Mouse (Mus musculus): ENCODE measurements around the gene Fam205c. TPM values are rescaled to one million over a fixed set of nuclear protein-coding genes. Genes with fewer than 3 reads are reported as not detected.

The Fam205c gene
- polyA plus RNA-seq (2015; fragmentation: Nextera tagmentation; extraction: Ambion mirVana) = 0.18 TPM in 1 of 2 replicates, not detected in the other

- no peaks in the 10 kb centered on the region for H3K36me3 ChIP-seq
- no peak within 1 kb of the TSS for H3K27ac ChIP-seq
- H3K9me3 ChIP-seq (replicated peaks) = no peaks in the 10 kb centered on the region
- no peak within 1 kb of the TSS for H3K4me2 ChIP-seq
- no peak within 1 kb of the TSS for H3K9ac ChIP-seq
- no peak within 1 kb of the TSS for H3K4me3 ChIP-seq (replicated peaks)
- H3K4me1 ChIP-seq = no peaks in the 10 kb centered on the region
- H3K27me3 ChIP-seq = no peaks in the 10 kb centered on the region
- 88% methylated on average over 7 of the region's 7 CpGs for WGBS
- ATAC-seq (replicated peaks; ENCODE audit: low FRiP score) = no peak
Measured at GRCm38 (mm10) chr4:42874134-42874533, at the start of gene Fam205c. Gene Fam205c (minus strand): TSS chr4:42874234.

GRCm38 (mm10) chr4:42922461-42922860 is 48.4 kb upstream of the Fam205c start:
- ATAC-seq (replicated peaks; ENCODE audit: low FRiP score) = no peak
- Histone ChIP-seq H3K4me2 (no peak overlapping the region), H3K9me3 (replicated peaks) (no peaks in the 10 kb centered on the region), H3K27ac (no peak overlapping the region), H3K4me1 (peaks cover under 1% of the 10 kb centered on the region; the same call in 1 of the 2 replicates), H3K36me3 (no peaks in the 10 kb centered on the region), H3K27me3 (peaks cover 23% of the 10 kb centered on the region), H3K9ac (no peak overlapping the region), H3K4me3 (replicated peaks) (no peak overlapping the region)
- 77% methylated on average over 8 of the region's 8 CpGs for WGBS

- WGBS = 64% methylated on average over 6 of the region's 6 CpGs
- peaks cover 4% of the 10 kb centered on the region; the same call in 1 of the 2 replicates for H3K4me1 ChIP-seq
- peaks cover 27% of the 10 kb centered on the region for H3K27me3 ChIP-seq
- H3K9me3 ChIP-seq (replicated peaks) = no peaks in the 10 kb centered on the region
- no peak overlapping the region for H3K4me2 ChIP-seq
- H3K9ac ChIP-seq = no peak overlapping the region
- no peak overlapping the region for H3K4me3 ChIP-seq (replicated peaks)
- no peak overlapping the region for H3K27ac ChIP-seq
- no peaks in the 10 kb centered on the region for H3K36me3 ChIP-seq
- ATAC-seq (replicated peaks; ENCODE audit: low FRiP score) = no peak
Measured at GRCm38 (mm10) chr4:42922056-42922455, 48.0 kb upstream of the Fam205c start.

- 81% methylated on average over 2 of the region's 2 CpGs for WGBS
- H3K36me3 ChIP-seq = no peaks in the 10 kb centered on the region
- H3K4me3 ChIP-seq (replicated peaks) = no peak overlapping the region
- H3K9me3 ChIP-seq (replicated peaks) = no peaks in the 10 kb centered on the region
- no peak overlapping the region for H3K27ac ChIP-seq
- H3K27me3 ChIP-seq = peaks cover 32% of the 10 kb centered on the region
- H3K4me2 ChIP-seq = no peak overlapping the region
- no peak overlapping the region for H3K9ac ChIP-seq
- H3K4me1 ChIP-seq = peaks cover 7% of the 10 kb centered on the region
- ATAC-seq (replicated peaks; ENCODE audit: low FRiP score) = no peak
Measured at GRCm38 (mm10) chr4:42921536-42921935, 47.5 kb upstream of the Fam205c start.

GRCm38 (mm10) chr4:42920726-42921125 is 46.7 kb upstream of the Fam205c start:
- ATAC-seq (replicated peaks; ENCODE audit: low FRiP score) = no peak
- H3K36me3 ChIP-seq = no peaks in the 10 kb centered on the region
- H3K4me2 ChIP-seq = no peak overlapping the region
- no peaks in the 10 kb centered on the region for H3K9me3 ChIP-seq (replicated peaks)
- no peak overlapping the region for H3K4me3 ChIP-seq (replicated peaks)
- H3K27me3 ChIP-seq = peaks cover 40% of the 10 kb centered on the region
- 75% methylated on average over 9 of the region's 9 CpGs for WGBS
- peaks cover 9% of the 10 kb centered on the region for H3K4me1 ChIP-seq
- no peak overlapping the region for H3K9ac ChIP-seq
- H3K27ac ChIP-seq = no peak overlapping the region

GRCm38 (mm10) chr4:42917402-42917774 is 43.4 kb upstream of the Fam205c start:
- Histone ChIP-seq H3K4me1 (peaks cover 9% of the 10 kb centered on the region), H3K9me3 (replicated peaks) (no peaks in the 10 kb centered on the region), H3K4me3 (replicated peaks) (peak overlapping the region; percentile 69), H3K9ac (peak overlapping the region; percentile 61), H3K27me3 (peaks cover 62% of the 10 kb centered on the region), H3K27ac (no peak overlapping the region), H3K4me2 (peak overlapping the region; percentile 96), H3K36me3 (no peaks in the 10 kb centered on the region)
- 2% methylated on average over 21 of the region's 26 CpGs for WGBS
- no peak; the same call in 1 of the 2 replicates for ATAC-seq (replicated peaks; ENCODE audit: low FRiP score)

GRCm38 (mm10) chr4:42916617-42917401 is 42.8 kb upstream of the Fam205c start, which contains the start of gene Phf24:
Gene Phf24 (plus strand): TSS chr4:42916660.
- ATAC-seq (replicated peaks; ENCODE audit: low FRiP score) = peak; percentile 69
- no peaks in the 10 kb centered on the region for H3K36me3 ChIP-seq
- H3K4me3 ChIP-seq (replicated peaks) = peak within 1 kb of the TSS; percentile 69
- H3K27me3 ChIP-seq = peaks cover 64% of the 10 kb centered on the region
- no peak within 1 kb of the TSS for H3K27ac ChIP-seq
- 2% methylated on average over 76 of the region's 90 CpGs for WGBS
- H3K4me2 ChIP-seq = peak within 1 kb of the TSS; percentile 96
- peak within 1 kb of the TSS; percentile 61 for H3K9ac ChIP-seq
- H3K4me1 ChIP-seq = peaks cover 9% of the 10 kb centered on the region
- H3K9me3 ChIP-seq (replicated peaks) = no peaks in the 10 kb centered on the region

GRCm38 (mm10) chr4:42915966-42916365 is 41.9 kb upstream of the Fam205c start:
- 88% methylated on average over 1 of the region's 1 CpGs for WGBS
- Histone ChIP-seq H3K4me1 (peaks cover 9% of the 10 kb centered on the region), H3K9me3 (replicated peaks) (no peaks in the 10 kb centered on the region), H3K36me3 (no peaks in the 10 kb centered on the region), H3K27ac (no peak overlapping the region), H3K9ac (no peak overlapping the region), H3K4me2 (no peak overlapping the region), H3K4me3 (replicated peaks) (no peak overlapping the region), H3K27me3 (peaks cover 67% of the 10 kb centered on the region)
- ATAC-seq (replicated peaks; ENCODE audit: low FRiP score) = no peak

GRCm38 (mm10) chr4:42915311-42915710 is 41.3 kb upstream of the Fam205c start:
- Histone ChIP-seq H3K36me3 (no peaks in the 10 kb centered on the region), H3K4me1 (peaks cover 9% of the 10 kb centered on the region), H3K27ac (no peak overlapping the region), H3K27me3 (peaks cover 71% of the 10 kb centered on the region), H3K4me2 (no peak overlapping the region), H3K9ac (no peak overlapping the region), H3K9me3 (replicated peaks) (no peaks in the 10 kb centered on the region), H3K4me3 (replicated peaks) (no peak overlapping the region)
- ATAC-seq (replicated peaks; ENCODE audit: low FRiP score) = no peak
- WGBS = 74% methylated on average over 12 of the region's 12 CpGs

GRCm38 (mm10) chr4:42913391-42913790 is 39.4 kb upstream of the Fam205c start:
- no peak overlapping the region for H3K4me2 ChIP-seq
- peaks cover 9% of the 10 kb centered on the region for H3K4me1 ChIP-seq
- no peak overlapping the region for H3K27ac ChIP-seq
- H3K9me3 ChIP-seq (replicated peaks) = no peaks in the 10 kb centered on the region
- no peaks in the 10 kb centered on the region for H3K36me3 ChIP-seq
- no peak for ATAC-seq (replicated peaks; ENCODE audit: low FRiP score)
- H3K4me3 ChIP-seq (replicated peaks) = no peak overlapping the region
- 42% methylated on average over 10 of the region's 10 CpGs for WGBS
- H3K9ac ChIP-seq = no peak overlapping the region
- H3K27me3 ChIP-seq = peaks cover 64% of the 10 kb centered on the region

GRCm38 (mm10) chr4:42904966-42905365 is 30.9 kb upstream of the Fam205c start:
- Histone ChIP-seq H3K27ac (no peak overlapping the region), H3K9ac (no peak overlapping the region), H3K27me3 (peaks cover 3% of the 10 kb centered on the region; the same call in 1 of the 2 replicates), H3K4me3 (replicated peaks) (no peak overlapping the region), H3K9me3 (replicated peaks) (no peaks in the 10 kb centered on the region), H3K36me3 (no peaks in the 10 kb centered on the region), H3K4me1 (no peaks in the 10 kb centered on the region), H3K4me2 (no peak overlapping the region)
- 90% methylated on average over 6 of the region's 6 CpGs for WGBS
- ATAC-seq (replicated peaks; ENCODE audit: low FRiP score) = no peak

GRCm38 (mm10) chr4:42904523-42904922 is 30.5 kb upstream of the Fam205c start:
- 95% methylated on average over 3 of the region's 3 CpGs for WGBS
- Histone ChIP-seq H3K4me3 (replicated peaks) (no peak overlapping the region), H3K4me2 (no peak overlapping the region), H3K9me3 (replicated peaks) (no peaks in the 10 kb centered on the region), H3K36me3 (no peaks in the 10 kb centered on the region), H3K4me1 (no peaks in the 10 kb centered on the region), H3K9ac (no peak overlapping the region), H3K27ac (no peak overlapping the region), H3K27me3 (peaks cover 3% of the 10 kb centered on the region; the same call in 1 of the 2 replicates)
- ATAC-seq (replicated peaks; ENCODE audit: low FRiP score) = no peak

Data from kidney, embryonic 15.5 days (tissue).